Mouse (Mus musculus) thymus, postnatal 4 days (tissue): Measurements from ENCODE around the gene Hist1h3g.

ENCODE experiments used
- DNase-seq: peaks from one replicate; pipeline ENCODE4 v3.0.0; 2021

Hist1h3g gene

GRCm38 (mm10) chr13:23581408-23582218 lies 46.4 kb downstream of the Hist1h3g start, which contains the start of gene Hist1h4d:
TSS of gene Hist1h4d (plus strand) at chr13:23581598.
- peak; percentile 91 for DNase-seq

DNA sequence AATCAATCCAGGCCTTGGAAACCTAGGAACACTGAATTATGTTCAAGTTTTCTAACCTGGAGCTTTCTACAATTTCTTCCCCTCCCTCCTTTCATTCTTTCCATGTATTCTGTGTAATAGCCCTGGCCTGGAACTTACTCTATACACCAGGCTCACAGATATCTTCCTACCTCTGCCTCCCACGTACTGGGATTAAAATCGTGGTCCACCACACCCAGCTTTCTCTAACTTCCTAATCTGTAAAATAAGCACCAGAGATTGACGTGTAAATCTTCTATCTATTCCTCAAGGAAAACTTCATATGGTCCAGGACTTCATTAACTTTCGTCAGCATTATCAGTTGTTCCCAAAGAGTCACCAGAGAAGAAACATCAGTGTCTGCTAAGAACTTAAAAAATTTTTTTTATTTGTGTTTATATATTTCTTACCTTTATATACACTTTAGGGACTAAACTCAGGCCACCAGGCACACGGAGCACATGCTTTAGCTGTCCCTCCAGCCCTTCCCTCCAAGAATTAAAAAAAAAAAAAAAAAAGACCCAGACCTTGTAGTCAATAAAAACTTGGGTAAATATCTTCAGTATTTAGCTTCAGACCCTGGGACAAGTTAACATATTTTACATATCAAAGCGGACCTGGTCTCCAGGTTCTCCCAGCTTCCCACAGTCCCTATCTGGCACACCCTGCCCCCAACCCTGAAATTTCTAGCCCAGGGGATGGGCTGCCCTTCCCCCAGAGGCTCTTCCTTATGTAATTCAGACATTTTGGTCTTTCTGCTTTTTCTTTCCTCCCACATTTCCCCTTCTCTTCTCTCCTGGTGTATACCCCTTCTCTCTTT lies 47.2 kb downstream of the Hist1h3g start:
- DNase-seq, result peak; percentile 26

DNA sequence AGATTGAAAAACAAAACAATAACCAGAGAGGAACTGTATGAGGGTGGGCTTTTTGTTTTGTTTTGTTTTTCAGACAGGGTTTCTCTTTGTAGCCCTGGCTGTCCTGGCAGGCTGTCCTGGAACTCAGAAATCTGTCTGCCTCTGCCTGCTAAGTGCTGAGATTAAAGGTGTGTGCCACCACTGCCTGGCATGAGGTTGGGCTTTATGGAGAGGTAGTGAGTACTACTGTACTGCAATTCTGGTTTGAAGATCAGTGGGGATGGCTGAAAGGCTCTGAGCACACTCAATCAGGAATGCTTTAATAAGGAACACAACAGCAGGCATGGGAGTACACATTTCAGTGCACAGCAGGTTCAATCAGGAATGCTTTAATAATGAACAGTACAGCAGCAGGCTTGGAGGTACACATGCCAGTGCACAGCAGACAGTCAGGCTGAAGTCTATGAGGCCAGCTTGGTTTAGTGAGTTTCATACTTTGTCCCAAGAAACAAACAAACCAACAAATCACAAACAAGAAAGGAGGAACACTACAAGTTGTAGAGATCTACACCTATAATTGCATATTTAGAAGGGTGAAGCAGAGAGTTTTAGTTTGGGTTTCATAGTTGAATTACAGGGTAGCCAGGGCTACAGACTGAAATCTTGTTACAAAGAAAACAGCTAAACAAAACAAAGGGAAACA lies 48.3 kb downstream of the Hist1h3g start:
- peak; percentile 24 for DNase-seq

DNA sequence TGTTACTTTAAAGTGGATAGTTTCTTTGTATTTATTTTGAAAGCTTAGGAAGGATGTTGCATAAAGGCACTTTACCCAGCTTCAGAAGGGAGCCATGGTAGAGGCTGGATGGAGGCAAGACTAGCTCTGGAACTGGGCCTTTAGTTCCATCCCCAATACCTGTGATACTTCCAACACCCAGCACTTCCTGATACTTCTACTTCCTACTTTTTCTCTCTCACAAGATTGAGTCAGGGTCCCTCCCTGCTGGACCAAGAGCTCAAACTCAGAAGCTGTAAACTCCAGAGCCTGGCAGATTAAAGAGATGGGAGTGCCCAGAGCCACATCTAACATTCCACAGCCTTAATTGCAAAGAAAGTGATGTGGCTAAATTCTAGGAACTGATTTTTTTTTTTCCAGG lies 49.1 kb downstream of the Hist1h3g start:
- DNase-seq, result peak; percentile 30

DNA sequence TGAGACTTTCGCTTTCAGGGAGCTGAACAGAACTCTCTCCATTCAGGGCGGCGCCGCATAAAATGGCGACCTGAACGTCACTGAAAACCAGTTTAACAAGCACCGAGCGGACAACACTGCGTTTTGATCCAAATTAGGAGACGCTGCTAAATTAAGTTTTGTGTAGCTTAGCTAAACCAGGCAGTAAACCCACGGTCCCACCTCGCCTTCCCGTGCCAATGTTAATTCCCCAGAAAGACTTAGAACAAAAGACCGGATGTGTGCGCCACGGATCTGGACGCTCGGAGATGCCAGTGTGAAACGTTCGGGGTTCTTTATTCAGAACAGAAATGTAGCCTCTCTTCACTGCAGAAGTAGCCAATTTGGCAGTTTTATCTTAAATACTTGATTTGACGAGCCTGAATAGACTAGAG lies 49.8 kb downstream of the Hist1h3g start:
- peak; percentile 81 for DNase-seq
